Mouse (Mus musculus) heart, embryonic 12.5 days (tissue): ENCODE results near the gene Trappc1. TPM values are rescaled to one million over a fixed set of nuclear protein-coding genes. Genes with fewer than 3 reads are reported as not detected.
"Not testable (repeated sequence)": the region's sequence is repeated elsewhere in the genome, so short reads cannot be mapped to it uniquely, and the experiment has no call there.

ENCODE experiments used
- ATAC-seq: fragments of 200-750 bp; cut with Nextera tagmentation; 2 replicates; pipeline ENCODE4 v1.8.0; 2017; ENCODE audit warnings: moderate TSS enrichment, moderate library complexity; ENCODE audit not compliant: insufficient number of reproducible peaks, low FRiP score
- H3K27ac ChIP-seq: fragments of 300-500 bp; sonication (generic); 2 replicates; pipeline ENCODE4 v1.5.1; 2016; ENCODE audit warnings: mild to moderate bottlenecking, moderate library complexity; ENCODE audit not compliant: poor library complexity, severe bottlenecking
- H3K27me3 ChIP-seq: fragments of 300-500 bp; sonication (generic); replicated peaks from 2 replicates; pipeline ENCODE4 v1.6.1; 2016; ENCODE audit warnings: mild to moderate bottlenecking, moderate library complexity
- H3K36me3 ChIP-seq: fragments of 300-500 bp; sonication (generic); 2 replicates; pipeline ENCODE4 v1.6.1; 2016; ENCODE audit warnings: mild to moderate bottlenecking, moderate library complexity
- H3K4me1 ChIP-seq: fragments of 300-500 bp; sonication (generic); replicated peaks from 2 replicates; pipeline ENCODE4 v1.6.1; 2016; ENCODE audit warnings: mild to moderate bottlenecking
- H3K4me2 ChIP-seq: fragments of 300-500 bp; sonication (generic); 2 replicates; pipeline ENCODE4 v1.6.1; 2016; ENCODE audit warnings: mild to moderate bottlenecking, moderate library complexity
- H3K4me3 ChIP-seq: fragments of 300-500 bp; sonication (generic); 2 replicates; pipeline ENCODE4 v1.5.1; 2016; ENCODE audit warnings: mild to moderate bottlenecking
- H3K9ac ChIP-seq: fragments of 300-500 bp; sonication (generic); 2 replicates; pipeline ENCODE4 v1.6.1; 2016; ENCODE audit warnings: mild to moderate bottlenecking, moderate library complexity
- H3K9me3 ChIP-seq: fragments of 300-500 bp; sonication (generic); replicated peaks from 2 replicates; pipeline ENCODE4 v1.6.1; 2016; ENCODE audit warnings: mild to moderate bottlenecking, moderate library complexity
- WGBS: fragments of 180-500 bp; shearing (Covaris S2); methylation state at CpG from one replicate; pipeline ENCODE4 v1.1.7; 2016; 5-methylcytosine and 5-hydroxymethylcytosine counted together
- polyA plus RNA-seq: library from polyadenylated mRNA; unstranded; fragments of >200 nt; fragmentation: Nextera tagmentation; extraction: Ambion mirVana; gene quantifications from 2 replicates; pipeline ENCODE4 v1.2.1, GENCODE M21; 2016

Trappc1 gene
- polyA plus RNA-seq, 1 experiment from 2014 or later: 176 TPM

DNA sequence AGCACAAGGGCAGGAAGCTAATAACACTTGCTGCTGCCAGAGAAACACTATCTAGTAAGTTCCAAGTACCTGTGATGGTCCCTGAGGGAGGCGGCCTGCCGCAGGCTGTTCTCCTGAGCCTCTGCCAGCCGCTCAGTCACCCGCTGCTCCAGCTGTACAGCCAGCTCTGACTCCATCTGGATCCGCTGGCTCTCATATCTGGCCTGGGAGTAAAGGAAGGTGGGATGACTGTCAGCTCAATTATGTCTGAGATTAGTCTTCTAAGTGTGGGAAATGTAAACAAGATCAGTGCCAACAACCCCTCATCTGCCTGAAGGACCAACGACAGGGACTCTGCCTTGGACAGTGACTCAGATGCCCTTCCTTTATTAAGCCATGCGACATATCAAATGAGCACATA lies 12.5 kb upstream of the Trappc1 start:
- no peak for ATAC-seq
- peaks cover 70% of the 10 kb centered on the region for H3K36me3 ChIP-seq
- H3K27me3 ChIP-seq: no peaks in the 10 kb centered on the region
- no peak overlapping the region for H3K4me3 ChIP-seq
- H3K4me2 ChIP-seq: no peak overlapping the region
- no peaks in the 10 kb centered on the region for H3K4me1 ChIP-seq
- no peak overlapping the region for H3K9ac ChIP-seq
- no peak overlapping the region for H3K27ac ChIP-seq
- no peaks in the 10 kb centered on the region for H3K9me3 ChIP-seq
- 68% methylated on average over 7 of the region's 7 CpGs for WGBS

DNA sequence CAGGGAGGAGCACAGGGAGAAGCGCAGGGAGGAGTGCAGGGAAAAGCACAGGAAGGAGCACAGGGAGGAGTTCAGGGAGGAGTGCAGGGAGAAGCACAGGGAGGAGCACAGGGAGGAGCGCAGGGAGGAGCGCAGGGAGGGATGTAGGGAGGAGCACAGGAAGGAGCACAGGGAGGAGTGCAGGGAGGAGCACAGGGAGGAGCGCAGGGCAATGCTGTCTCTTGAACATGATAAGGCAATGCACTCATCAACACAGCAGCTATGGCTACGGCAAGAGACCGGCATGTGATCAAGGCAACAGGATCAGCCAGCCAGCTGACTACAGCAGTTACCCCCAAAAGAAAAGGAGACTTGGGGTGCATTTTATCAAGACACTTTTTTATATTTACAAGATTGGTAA lies 7.4 kb upstream of the Trappc1 start:
- H3K9me3 ChIP-seq: no peaks in the 10 kb centered on the region
- no peaks in the 10 kb centered on the region for H3K4me1 ChIP-seq
- no peaks in the 10 kb centered on the region for H3K27me3 ChIP-seq
- H3K9ac ChIP-seq: no peak overlapping the region
- no peak for ATAC-seq
- H3K27ac ChIP-seq: no peak overlapping the region
- H3K36me3 ChIP-seq: peaks cover 57% of the 10 kb centered on the region
- 95% methylated on average over 6 of the region's 6 CpGs for WGBS
- no peak overlapping the region for H3K4me3 ChIP-seq
- H3K4me2 ChIP-seq: no peak overlapping the region

DNA sequence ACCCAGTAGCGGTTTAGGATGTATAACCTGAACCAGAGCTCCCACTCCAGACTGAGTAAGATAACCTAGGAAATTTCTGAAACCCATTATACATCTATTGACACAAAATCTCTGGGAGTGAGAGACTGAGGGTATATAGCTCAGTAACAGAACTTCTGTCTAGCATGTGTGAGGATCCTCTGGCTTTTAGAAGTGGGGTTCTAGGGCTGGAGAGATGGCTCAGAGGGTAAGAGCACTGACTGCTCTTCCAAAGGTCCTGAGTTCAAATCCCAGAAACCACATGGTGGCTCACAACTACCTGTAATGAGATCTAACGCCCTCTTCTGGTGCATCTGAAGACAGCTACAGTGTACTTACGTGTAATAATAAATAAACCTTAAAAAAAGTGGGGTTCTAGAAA lies 5.8 kb upstream of the Trappc1 start:
- not testable (repeated sequence) for H3K4me3 ChIP-seq, H3K9ac ChIP-seq, H3K27ac ChIP-seq, ATAC-seq, H3K9me3 ChIP-seq, H3K27me3 ChIP-seq, H3K4me2 ChIP-seq
- WGBS: 87% methylated on average over 3 of the region's 3 CpGs
- peaks cover 52% of the 10 kb centered on the region for H3K36me3 ChIP-seq
- H3K4me1 ChIP-seq: peaks cover 14% of the 10 kb centered on the region

DNA sequence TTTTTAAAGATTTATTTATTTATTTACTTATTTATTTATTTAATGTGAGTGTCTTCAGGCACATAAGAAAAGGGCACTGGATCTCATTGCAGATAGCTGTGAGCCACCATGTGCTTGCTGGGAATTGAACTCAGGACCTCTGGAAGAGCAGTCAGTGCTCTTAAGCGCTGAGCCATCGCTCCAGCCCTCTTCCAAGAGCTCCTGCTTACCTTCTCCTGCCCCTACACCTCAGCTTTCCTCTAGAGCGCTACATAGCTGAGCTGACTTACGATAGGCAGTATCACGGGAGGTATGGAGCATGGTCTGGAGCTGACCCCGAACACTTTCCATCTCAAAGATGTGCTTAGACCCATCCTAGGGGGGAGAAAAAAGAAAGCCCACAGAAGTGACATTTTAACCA lies 2.2 kb upstream of the Trappc1 start:
- H3K27ac ChIP-seq: no peak overlapping the region
- ATAC-seq: no peak
- H3K9ac ChIP-seq: no peak overlapping the region
- peaks cover 36% of the 10 kb centered on the region for H3K4me1 ChIP-seq
- peaks cover under 1% of the 10 kb centered on the region; the same call in 1 of the 2 replicates for H3K27me3 ChIP-seq
- peaks cover 35% of the 10 kb centered on the region for H3K36me3 ChIP-seq
- no peak overlapping the region for H3K4me2 ChIP-seq
- H3K9me3 ChIP-seq: no peaks in the 10 kb centered on the region
- 92% methylated on average over 6 of the region's 6 CpGs for WGBS
- no peak overlapping the region for H3K4me3 ChIP-seq

DNA sequence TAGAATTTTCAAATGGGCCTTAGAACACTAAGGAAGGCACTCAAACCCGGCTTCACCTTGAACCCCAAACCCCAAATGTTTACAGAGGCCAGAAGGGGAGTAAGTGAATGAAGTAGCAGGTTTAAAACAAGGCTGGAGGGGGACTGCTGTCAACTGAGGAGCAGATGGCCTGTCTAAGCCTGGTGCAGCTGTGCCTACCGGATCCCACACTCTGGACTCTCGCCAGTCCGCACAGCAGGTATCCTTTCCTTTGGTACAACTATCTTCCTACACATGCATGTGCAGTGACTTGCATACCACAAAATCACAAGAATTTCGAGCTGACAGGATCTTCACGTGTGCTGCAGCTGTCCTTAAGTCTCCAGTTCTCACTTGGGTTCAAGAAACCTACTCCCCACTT lies 1.8 kb upstream of the Trappc1 start:
- Histone ChIP-seq H3K4me1 (peaks cover 40% of the 10 kb centered on the region), H3K9ac (peak overlapping the region; percentile 81; the same call in 1 of the 2 replicates)
- 83% methylated on average over 6 of the region's 6 CpGs for WGBS

DNA sequence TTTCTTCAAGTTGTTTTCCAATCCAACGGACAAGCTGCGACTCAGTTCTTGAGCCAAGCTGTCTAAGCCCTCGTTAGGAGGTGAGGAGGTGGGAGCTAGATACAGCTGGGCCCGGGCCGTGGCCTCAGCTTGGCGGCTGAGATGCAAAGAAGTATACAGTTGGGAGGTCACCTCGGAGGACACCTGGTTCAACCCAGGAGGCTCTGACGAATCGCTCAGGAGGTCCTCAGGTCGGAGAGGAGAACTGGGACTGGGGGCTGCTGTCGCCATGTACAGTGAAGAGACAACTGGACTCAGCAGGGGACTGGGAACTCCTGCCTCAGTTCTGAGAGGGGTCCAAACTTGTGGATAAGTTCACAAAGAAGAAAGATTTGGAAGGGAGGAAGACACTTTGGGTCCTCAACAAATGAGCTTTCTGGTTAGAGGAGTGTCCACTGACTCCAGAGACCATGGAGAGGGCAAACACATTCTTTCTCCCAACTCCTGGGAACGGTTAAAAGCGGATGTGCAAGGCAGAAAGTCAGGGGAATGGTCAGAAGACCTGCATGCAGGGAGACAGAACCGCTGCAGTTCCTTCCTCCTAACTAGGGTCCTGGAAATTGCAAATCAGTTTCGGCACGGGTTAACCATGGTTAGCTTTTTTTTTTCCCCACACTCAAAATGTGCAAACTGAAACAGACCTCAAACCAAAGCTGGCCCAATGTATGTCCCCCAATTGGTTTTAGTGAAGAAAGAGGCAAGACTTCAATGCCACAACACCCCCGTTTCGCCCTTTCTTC lies 898 bp upstream of the Trappc1 start:
- no peak for ATAC-seq
- Histone ChIP-seq H3K27me3 (peaks cover 13% of the 10 kb centered on the region), H3K36me3 (peaks cover 29% of the 10 kb centered on the region), H3K4me1 (peaks cover 43% of the 10 kb centered on the region), H3K4me3 (peak overlapping the region; percentile 61), H3K9me3 (no peaks in the 10 kb centered on the region), H3K9ac (peak overlapping the region; percentile 81), H3K27ac (peak overlapping the region; percentile 83), H3K4me2 (peak overlapping the region; percentile 87)
- WGBS: 24% methylated on average over 18 of the region's 18 CpGs

More for the DNA sequence above, 1.8 kb upstream of the Trappc1 start:
- peak overlapping the region; percentile 87 for H3K4me2 ChIP-seq
- 0 out of 2 replicates have a peak overlapping the region, but pooled peaks have one; percentile 61 for H3K4me3 ChIP-seq
- H3K27ac ChIP-seq: no peak overlapping the region
- peaks cover 5% of the 10 kb centered on the region for H3K27me3 ChIP-seq
- peaks cover 35% of the 10 kb centered on the region for H3K36me3 ChIP-seq
- ATAC-seq: no peak
- H3K9me3 ChIP-seq: no peaks in the 10 kb centered on the region

DNA sequence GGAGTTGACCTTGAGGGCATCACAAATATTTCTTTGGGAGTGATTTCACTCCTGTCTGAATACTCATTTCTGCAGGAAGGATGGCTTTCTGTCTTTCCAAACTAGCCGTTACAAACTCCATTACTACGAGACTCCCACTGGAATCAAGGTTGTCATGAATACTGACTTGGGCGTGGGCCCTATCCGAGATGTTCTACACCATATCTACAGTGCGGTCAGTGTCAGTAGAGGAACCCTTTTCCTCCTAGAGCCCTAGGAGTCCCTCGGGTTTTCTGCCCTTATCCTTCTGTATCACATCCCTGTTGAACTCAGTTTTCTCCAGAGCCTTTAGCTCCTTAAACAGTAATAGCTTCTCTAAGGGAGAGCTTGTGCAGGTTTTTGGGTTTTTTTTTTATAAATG lies 969 bp downstream of the Trappc1 start:
- peaks cover 43% of the 10 kb centered on the region for H3K4me1 ChIP-seq
- 74% methylated on average over 6 of the region's 6 CpGs for WGBS
- no peak overlapping the region for H3K27ac ChIP-seq
- no peak for ATAC-seq
- H3K9me3 ChIP-seq: no peaks in the 10 kb centered on the region
- H3K4me2 ChIP-seq: peak overlapping the region; percentile 87
- peak overlapping the region; percentile 61 for H3K4me3 ChIP-seq
- peak overlapping the region; percentile 83; the same call in 1 of the 2 replicates for H3K9ac ChIP-seq
- H3K36me3 ChIP-seq: peaks cover 10% of the 10 kb centered on the region
- H3K27me3 ChIP-seq: peaks cover 29% of the 10 kb centered on the region

DNA sequence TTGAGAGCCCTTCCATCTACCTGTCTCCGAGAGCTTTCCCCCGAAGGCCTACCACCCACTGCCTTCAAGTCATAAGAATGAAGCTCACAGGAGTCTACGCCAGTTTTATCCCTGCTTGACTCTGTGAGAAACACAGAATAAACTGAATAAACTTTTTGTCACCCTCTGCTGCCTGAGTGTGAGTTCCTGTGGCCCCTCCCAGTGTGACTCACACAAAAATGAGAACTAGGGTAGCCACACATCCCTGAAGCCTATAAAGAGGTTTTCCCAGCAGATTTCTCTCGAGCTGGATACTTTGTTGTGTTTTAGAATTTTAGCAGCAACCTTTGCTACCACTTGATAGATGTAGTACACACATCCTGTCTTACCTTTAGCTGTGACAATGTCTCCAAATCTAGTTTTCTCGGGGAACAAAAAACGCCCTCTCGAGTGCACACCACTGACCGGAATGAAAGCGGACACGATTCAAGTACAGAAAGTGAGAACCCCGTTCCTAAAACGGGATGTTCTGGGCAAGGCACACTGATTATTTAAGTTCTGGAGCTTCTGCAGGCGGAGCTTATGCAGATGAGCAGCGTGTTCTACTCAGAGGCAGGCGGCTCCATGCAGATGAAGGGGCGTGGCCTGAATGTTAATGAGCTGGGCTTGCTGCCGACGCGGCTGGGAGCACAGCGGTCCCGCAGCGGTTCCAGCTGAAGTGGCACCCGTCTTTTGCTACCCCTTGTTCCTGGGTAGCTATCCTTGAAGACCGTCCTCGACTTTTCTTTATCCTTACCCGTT lies 2.0 kb downstream of the Trappc1 start, which contains the start of gene Kcnab3:
Gene Kcnab3, plus strand, starts transcription at position 631 of the 780 bp plus-strand sequence.
- H3K9ac ChIP-seq: peak within 1 kb of the TSS; percentile 64
- no peaks in the 10 kb centered on the region for H3K9me3 ChIP-seq
- 11% methylated on average over 26 of the region's 26 CpGs for WGBS
- 0 out of 2 replicates have a peak, but pooled peaks cover 1% of the 10 kb centered on the region for H3K36me3 ChIP-seq
- H3K4me1 ChIP-seq: peaks cover 43% of the 10 kb centered on the region
- peaks cover 37% of the 10 kb centered on the region for H3K27me3 ChIP-seq
- H3K4me2 ChIP-seq: peak within 1 kb of the TSS; percentile 92
- peak; percentile 69 for ATAC-seq
- peak within 1 kb of the TSS; percentile 56 for H3K4me3 ChIP-seq
- no peak within 1 kb of the TSS for H3K27ac ChIP-seq

DNA sequence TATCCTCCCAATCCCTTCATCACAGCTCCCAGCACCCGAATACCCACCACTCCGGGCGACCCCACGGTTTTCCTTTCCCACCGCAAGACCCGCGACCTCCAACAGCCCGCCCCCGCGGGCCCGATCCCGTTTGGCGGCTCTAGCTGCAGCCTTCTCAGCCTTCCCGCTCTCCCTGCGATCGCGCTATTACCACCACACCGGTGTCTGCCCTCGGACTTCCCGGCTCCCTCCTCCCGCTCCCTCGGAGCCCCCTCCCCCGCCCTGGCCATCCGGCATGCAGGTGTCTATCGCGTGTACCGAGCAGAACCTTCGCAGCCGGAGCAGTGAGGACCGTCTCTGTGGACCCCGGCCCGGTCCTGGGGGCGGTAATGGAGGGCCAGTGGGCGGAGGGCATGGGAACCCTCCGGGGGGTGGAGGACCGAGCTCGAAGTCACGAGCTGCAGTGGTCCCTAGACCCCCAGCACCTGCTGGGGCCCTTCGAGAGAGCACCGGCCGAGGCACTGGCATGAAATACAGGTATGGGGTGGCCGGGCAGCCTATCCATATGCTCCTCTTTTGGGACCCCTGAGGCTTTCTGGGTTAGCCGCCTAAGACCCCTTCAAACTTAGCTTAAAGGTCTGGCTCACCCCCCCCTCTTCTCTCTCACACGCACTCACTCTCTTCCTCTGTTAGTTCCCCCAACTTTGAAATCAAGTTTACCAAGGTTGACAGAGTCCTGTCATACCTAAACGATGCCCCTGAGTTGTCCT lies 2.8 kb downstream of the Trappc1 start:
- peaks cover 50% of the 10 kb centered on the region for H3K4me1 ChIP-seq
- H3K27me3 ChIP-seq: peaks cover 37% of the 10 kb centered on the region
- H3K4me2 ChIP-seq: peak overlapping the region; percentile 92
- no peaks in the 10 kb centered on the region for H3K36me3 ChIP-seq
- H3K9me3 ChIP-seq: no peaks in the 10 kb centered on the region
- H3K4me3 ChIP-seq: peak overlapping the region; percentile 56
- 1% methylated on average over 45 of the region's 45 CpGs for WGBS
- no peak overlapping the region for H3K27ac ChIP-seq
- ATAC-seq: no peak
- peak overlapping the region; percentile 64 for H3K9ac ChIP-seq

DNA sequence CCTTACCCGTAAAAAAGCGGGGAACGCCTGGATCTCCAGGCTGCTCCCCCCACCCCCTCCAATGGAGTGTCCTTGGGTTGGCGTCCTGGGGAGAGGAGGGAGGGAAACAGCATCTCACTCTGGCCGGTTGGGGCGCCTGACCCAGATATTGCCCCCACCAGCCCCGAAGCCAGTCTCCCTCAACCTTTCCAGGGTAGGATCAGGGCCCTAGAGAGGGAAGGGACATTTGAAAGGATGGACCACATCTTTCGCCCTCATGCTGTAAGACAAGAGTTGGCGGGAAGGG lies 3.3 kb downstream of the Trappc1 start:
- Histone ChIP-seq H3K36me3 (no peaks in the 10 kb centered on the region), H3K4me1 (peaks cover 47% of the 10 kb centered on the region), H3K4me3 (peak overlapping the region; percentile 56), H3K4me2 (peak overlapping the region; percentile 92), H3K9me3 (no peaks in the 10 kb centered on the region), H3K27ac (no peak overlapping the region), H3K27me3 (peaks cover 37% of the 10 kb centered on the region), H3K9ac (no peak overlapping the region)
- no peak for ATAC-seq
- WGBS: 12% methylated on average over 9 of the region's 9 CpGs

DNA sequence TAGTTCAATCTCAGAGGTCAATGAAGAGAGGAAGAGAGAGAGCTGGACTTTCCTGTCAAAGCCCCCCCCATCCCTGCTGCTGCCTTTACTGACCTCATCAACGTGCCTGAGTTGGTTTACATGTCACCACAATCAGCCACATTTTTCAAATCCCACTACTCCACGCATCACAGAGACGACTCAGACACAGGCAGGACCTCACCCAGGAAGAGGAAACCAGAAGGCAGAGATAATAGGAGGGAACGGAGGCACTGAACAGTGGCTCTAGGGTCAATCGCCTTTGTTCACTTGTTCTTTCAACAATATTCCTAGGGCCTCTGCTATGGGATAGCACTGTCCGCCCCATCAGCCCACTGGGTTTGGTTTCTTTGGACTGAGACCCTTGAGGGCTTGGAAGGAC lies 3.9 kb downstream of the Trappc1 start:
- H3K4me1 ChIP-seq: peaks cover 46% of the 10 kb centered on the region
- peaks cover 37% of the 10 kb centered on the region for H3K27me3 ChIP-seq
- H3K9me3 ChIP-seq: no peaks in the 10 kb centered on the region
- H3K4me3 ChIP-seq: no peak overlapping the region
- ATAC-seq: no peak
- WGBS: 37% methylated on average over 6 of the region's 6 CpGs
- H3K4me2 ChIP-seq: no peak overlapping the region
- no peaks in the 10 kb centered on the region for H3K36me3 ChIP-seq
- H3K9ac ChIP-seq: no peak overlapping the region
- H3K27ac ChIP-seq: no peak overlapping the region
